Mouse (Mus musculus) G1E (cell line): ENCODE measurements around the gene Glb1l3.

ENCODE experiments used
- CTCF ChIP-seq: IDR thresholded peaks from 2 replicates; pipeline ENCODE4 v1.5.1; 2012; ENCODE audit warnings: low read depth, low read length, inconsistent platforms, mixed read lengths
- GATA1 ChIP-seq: IDR thresholded peaks from 2 replicates; pipeline ENCODE4 v1.6.1; 2012; ENCODE audit warnings: borderline replicate concordance, low read length, inconsistent platforms, mixed read lengths
- GATA2 ChIP-seq: IDR thresholded peaks from 2 replicates; pipeline ENCODE4 v1.6.1; 2012; ENCODE audit warnings: low read depth, low read length, inconsistent platforms, borderline replicate concordance
- POLR2AphosphoS5 ChIP-seq: IDR thresholded peaks from 2 replicates; pipeline ENCODE4 v1.6.1; 2012; ENCODE audit warnings: low read depth, low read length, inconsistent platforms; ENCODE audit not compliant: insufficient replicate concordance
- TAL1 ChIP-seq: conservative IDR thresholded peaks from 2 replicates; pipeline ENCODE4 v1.6.1; 2012; ENCODE audit warnings: low read depth, low read length, inconsistent platforms, mixed read lengths

- TF ChIP-seq TAL1: no peak
- no peak for TF ChIP-seq CTCF
- TF ChIP-seq POLR2AphosphoS5: no peak
- no peak for TF ChIP-seq GATA1
- TF ChIP-seq GATA2: no peak
These were observed 77.2 kb downstream of the Glb1l3 start for GRCm38 (mm10) chr9:26783414-26783975.
